ENCODE assay signal across 10 mouse cellular contexts in the genomic region with DNA sequence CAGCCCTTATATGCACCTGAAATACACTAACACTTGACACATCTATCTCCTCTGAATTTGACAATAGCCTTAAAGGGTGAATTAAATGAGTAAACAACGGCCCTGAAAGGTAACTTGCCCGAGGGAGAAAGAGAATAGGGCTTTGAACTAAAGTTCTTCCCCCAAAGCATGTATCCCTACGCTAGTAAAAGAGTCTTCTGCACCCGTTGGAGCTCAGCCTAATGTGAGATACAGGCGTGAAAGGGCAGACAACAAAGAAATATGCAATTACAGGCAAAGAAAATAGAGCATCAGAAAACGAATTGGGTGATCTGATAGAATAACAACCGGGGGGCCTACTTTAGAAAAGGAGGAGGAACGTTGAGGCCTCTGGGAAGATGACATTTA. TPM values are rescaled to one million over a fixed set of nuclear protein-coding genes. Genes with fewer than 3 reads are reported as not detected.
DNase-seq lines count a peak whose midpoint lies in the region; ATAC-seq and TF ChIP-seq lines count a peak whose summit lies in the region.
"Had no signal": no experiment of that assay in that cellular context is flagged by ENCODE, and none has a peak within 500 bp of the region (broad histone marks: within the 10 kb centered on the region; RNA-seq: fewer than 3 reads in every experiment).

No protein-coding gene starts in this region.

- no peaks in the 10 kb centered on the region for H3K9me3 ChIP-seq in heart, embryonic 14.5 days (ENCODE audit: control insufficient read depth, low read length)
- no peaks in the 10 kb centered on the region for H3K9me3 ChIP-seq in MEL (replicated peaks; ENCODE audit: insufficient read depth, low read length)
- no peaks in the 10 kb centered on the region for H3K9me3 ChIP-seq in heart, postnatal 0 days (replicated peaks; ENCODE audit: control insufficient read depth, low read length)
- no peaks in the 10 kb centered on the region for H3K9me3 ChIP-seq in midbrain, embryonic 11.5 days (ENCODE audit: control insufficient read depth, low read length)

- no peak for TF ChIP-seq EP300 in MEL (IDR thresholded peaks at IDR 0.05; ENCODE audit: low read depth in 1 of 2, low read length in 2 of 2)
- no peak for TF ChIP-seq EP300 in heart, postnatal 0 days (IDR thresholded peaks at IDR 0.05; ENCODE audit: low read depth)

- peak overlapping the region; percentile 74 to 90; a peak in 3 of 4 replicates for H3K27ac ChIP-seq in heart, embryonic 14.5 days (replicated peaks in 1 of 2; ENCODE audit: control insufficient read depth in 1 of 2, insufficient read depth in 1 of 2, low read depth in 2 of 2, low read length in 2 of 2)
- H3K27ac ChIP-seq in MEL (ENCODE audit: control insufficient read depth, low read depth, low read length), result peak overlapping the region; percentile 38
- peak overlapping the region; percentile 91 for H3K27ac ChIP-seq in heart, postnatal 0 days (ENCODE audit: low read depth)
- H3K27ac ChIP-seq in midbrain, embryonic 11.5 days (ENCODE audit: low read depth, low read length), result no peak overlapping the region

- no peak for DNase-seq in heart, postnatal 14 days
- no peak for DNase-seq in MEL (ENCODE audit: low read depth, low spot score)
- no peak for DNase-seq in heart, postnatal 0 days (ENCODE audit: low spot score)
- DNase-seq in midbrain, embryonic 11.5 days (ENCODE audit: low spot score, missing footprints), result peak; percentile 85
- no peak for DNase-seq in right cerebral cortex, adult 18-20 months
- DNase-seq in gastrocnemius, postnatal 14 days, result no peak
- no peak for DNase-seq in cerebellum, adult 11 months

- peak overlapping the region; percentile 91 for H3K9ac ChIP-seq in heart, embryonic 14.5 days (ENCODE audit: low read length)
- H3K9ac ChIP-seq in MEL (ENCODE audit: control insufficient read depth, low read depth, low read length, poor library complexity, severe bottlenecking), result peak overlapping the region; percentile 97
- H3K9ac ChIP-seq in heart, postnatal 0 days (replicated peaks; ENCODE audit: low read depth, low read length), result peak overlapping the region; percentile 70
- peak overlapping the region; percentile 93 for H3K9ac ChIP-seq in midbrain, embryonic 11.5 days (ENCODE audit: low read length)

- no peak for ATAC-seq in heart, embryonic 14.5 days (ENCODE audit: insufficient number of reproducible peaks, insufficient read depth, low FRiP score, low read depth)
- ATAC-seq in heart, postnatal 0 days (ENCODE audit: insufficient read depth, low read depth), result no peak
- ATAC-seq in midbrain, embryonic 11.5 days (ENCODE audit: low FRiP score), result no peak

- peaks cover 0 to 12% of the 10 kb centered on the region in 2 experiments; a peak in 2 of 4 replicates for H3K4me1 ChIP-seq in heart, embryonic 14.5 days (ENCODE audit: control insufficient read depth in 2 of 2, insufficient read depth in 2 of 2, low read length in 2 of 2)
- H3K4me1 ChIP-seq in MEL (ENCODE audit: control insufficient read depth in 1 of 2, insufficient read depth in 2 of 2, low read length in 2 of 2), result peaks cover 0 to 7% of the 10 kb centered on the region in 2 experiments; a peak in 1 of 4 replicates
- H3K4me1 ChIP-seq in heart, postnatal 0 days (ENCODE audit: control insufficient read depth, insufficient read depth), result peaks cover 13% of the 10 kb centered on the region
- H3K4me1 ChIP-seq in midbrain, embryonic 11.5 days (ENCODE audit: control insufficient read depth, insufficient read depth, low read length), result peaks cover 12% of the 10 kb centered on the region

- no peaks in the 10 kb centered on the region for H3K27me3 ChIP-seq in heart, embryonic 14.5 days (ENCODE audit: control insufficient read depth, insufficient read depth, low read length)
- H3K27me3 ChIP-seq in MEL (ENCODE audit: control insufficient read depth in 1 of 2, insufficient read depth in 2 of 2, low read length in 2 of 2), result no peaks in the 10 kb centered on the region
- no peaks in the 10 kb centered on the region for H3K27me3 ChIP-seq in heart, postnatal 0 days (ENCODE audit: control insufficient read depth, insufficient read depth, low read length)
- no peaks in the 10 kb centered on the region for H3K27me3 ChIP-seq in midbrain, embryonic 11.5 days (ENCODE audit: control insufficient read depth, insufficient read depth, low read length)
- H3K27me3 ChIP-seq: Patski had no signal

- H3K4me3 ChIP-seq in heart, embryonic 14.5 days (ENCODE audit: control insufficient read depth in 1 of 2, insufficient read depth in 1 of 2, low read depth in 1 of 2, low read length in 2 of 2), result peak overlapping the region; percentile 89 to 96
- H3K4me3 ChIP-seq in MEL (ENCODE audit: control insufficient read depth in 1 of 2, insufficient read depth in 1 of 2, low read depth in 2 of 2, low read length in 2 of 2), result peak overlapping the region; percentile 99
- peak overlapping the region; percentile 94 for H3K4me3 ChIP-seq in heart, postnatal 0 days (ENCODE audit: low read depth, low read length)
- peak overlapping the region; percentile 94 for H3K4me3 ChIP-seq in midbrain, embryonic 11.5 days (ENCODE audit: low read depth, low read length)

- intact Hi-C loops in heart, postnatal 14 days (cut with DNase I), result loop anchor here (10.0 kb wide), 1 partner anchor 253 kb away; the partner anchor contains the start of genes Gdf5 and Gm15557
- intact Hi-C loops in gastrocnemius, postnatal 14 days (cut with DNase I; ENCODE audit: low total_unique reads), result no loop called here

- WGBS in heart, embryonic 14.5 days, result 6% methylated on average over 8 of the region's 8 CpGs
- WGBS in heart, postnatal 0 days, result 5% methylated on average over 8 of the region's 8 CpGs
- 14% methylated on average over 8 of the region's 8 CpGs for WGBS in midbrain, embryonic 11.5 days

- TF ChIP-seq RAD21 in MEL (IDR thresholded peaks at IDR 0.05; ENCODE audit: low read depth, low read length), result no peak

- TF ChIP-seq CTCF in MEL (IDR thresholded peaks at IDR 0.05 in 2 of 3, conservative IDR thresholded peaks at IDR 0.05 in 1 of 3; ENCODE audit: control insufficient read depth in 1 of 3, insufficient read depth in 1 of 3, low read depth in 2 of 3, low read length in 3 of 3, poor library complexity in 1 of 3, severe bottlenecking in 1 of 3), result no peak
- TF ChIP-seq CTCF in heart, postnatal 0 days (IDR thresholded peaks at IDR 0.05; ENCODE audit: low read depth), result no peak

- TF ChIP-seq POLR2A in MEL (IDR thresholded peaks at IDR 0.05; ENCODE audit: control insufficient read depth in 1 of 2, insufficient read depth in 1 of 2, low read depth in 1 of 2, low read length in 2 of 2, poor library complexity in 1 of 2), result no peak

- peaks cover 8% of the 10 kb centered on the region; the same call in 1 of the 2 replicates for H3K36me3 ChIP-seq in heart, embryonic 14.5 days (ENCODE audit: control insufficient read depth, insufficient read depth, low read length)
- H3K36me3 ChIP-seq in MEL (ENCODE audit: control insufficient read depth in 1 of 2, insufficient read depth in 2 of 2, low read length in 2 of 2), result peaks cover 0 to 9% of the 10 kb centered on the region in 2 experiments; a peak in 3 of 4 replicates
- H3K36me3 ChIP-seq in heart, postnatal 0 days (replicated peaks; ENCODE audit: control insufficient read depth, insufficient read depth, low read length), result no peaks in the 10 kb centered on the region; the same call in 1 of the 2 replicates
- H3K36me3 ChIP-seq in midbrain, embryonic 11.5 days (ENCODE audit: control insufficient read depth, insufficient read depth, low read length), result no peaks in the 10 kb centered on the region

- peaks cover 25% of the 10 kb centered on the region for H3K79me2 ChIP-seq in MEL (ENCODE audit: control insufficient read depth, insufficient read depth, low read length, poor library complexity)

- peak overlapping the region; percentile 87 for H3K4me2 ChIP-seq in heart, embryonic 14.5 days (ENCODE audit: low read length)
- H3K4me2 ChIP-seq in heart, postnatal 0 days (ENCODE audit: low read depth, low read length), result peak overlapping the region; percentile 82
- peak overlapping the region; percentile 79 for H3K4me2 ChIP-seq in midbrain, embryonic 11.5 days

RNA-seq across cellular contexts. Expression of gene Trpc4ap, which starts 0.9 kb away (rescaled TPM):
- 94.3 and 108 TPM in 2 replicates for polyA plus RNA-seq in heart, embryonic 14.5 days (2014; fragmentation: Nextera tagmentation; extraction: Ambion mirVana)
- total RNA-seq in heart, postnatal 14 days (2021), result 10 to 100 TPM; 81.3 to 82.5 TPM
- 58.7 and 60.4 TPM in 2 replicates for total RNA-seq in MEL (2012; rRNA removed)
- 100 to 1,000 TPM; 161 to 187 TPM for polyA plus RNA-seq in MEL (2012; ENCODE audit: insufficient read depth in 1 of 2, insufficient read length in 2 of 2, low read depth in 1 of 2, low replicate concordance in 2 of 2, missing spikeins in 1 of 2)
- total RNA-seq in heart, postnatal 0 days (2014; rRNA removed; ENCODE audit: low replicate concordance), result 83.8 and 84.8 TPM in 2 replicates
- polyA plus RNA-seq in heart, postnatal 0 days (2015; fragmentation: Nextera tagmentation; extraction: Ambion mirVana), result 67.0 and 70.5 TPM in 2 replicates
- polyA plus RNA-seq in midbrain, embryonic 11.5 days (2014; fragmentation: Nextera tagmentation; extraction: Ambion mirVana), result 138 and 144 TPM in 2 replicates
- 10 to 100 TPM; 77.6 to 84.1 TPM for total RNA-seq in gastrocnemius, postnatal 14 days (2021)

RNA-seq across cellular contexts. Expression of gene Edem2, which starts 37.9 kb away (rescaled TPM):
- polyA plus RNA-seq in heart, embryonic 14.5 days (2014; fragmentation: Nextera tagmentation; extraction: Ambion mirVana), result 25.4 and 28.7 TPM in 2 replicates
- total RNA-seq in heart, postnatal 14 days (2021), result 1 to 10 TPM; 7.8 to 9.5 TPM
- total RNA-seq in MEL (2012; rRNA removed), result 36.1 and 40.7 TPM in 2 replicates
- 10 to 100 TPM in 1 of 2 experiments, not detected in 1; 43.8 TPM for polyA plus RNA-seq in MEL (2012; ENCODE audit: insufficient read depth in 1 of 2, insufficient read length in 2 of 2, low read depth in 1 of 2, low replicate concordance in 2 of 2, missing spikeins in 1 of 2)
- 9.7 and 18.4 TPM in 2 replicates for total RNA-seq in heart, postnatal 0 days (2014; rRNA removed; ENCODE audit: low replicate concordance)
- polyA plus RNA-seq in heart, postnatal 0 days (2015; fragmentation: Nextera tagmentation; extraction: Ambion mirVana), result 14.8 and 18.1 TPM in 2 replicates
- polyA plus RNA-seq in midbrain, embryonic 11.5 days (2014; fragmentation: Nextera tagmentation; extraction: Ambion mirVana), result 32.3 and 34.6 TPM in 2 replicates
- 1 to 10 TPM; 6.0 to 6.2 TPM for total RNA-seq in gastrocnemius, postnatal 14 days (2021)

RNA-seq across cellular contexts. Expression of gene Gm17581, which starts 44.3 kb away (rescaled TPM):
- polyA plus RNA-seq in heart, embryonic 14.5 days (2014; fragmentation: Nextera tagmentation; extraction: Ambion mirVana), result not detected in 2 replicates
- total RNA-seq in heart, postnatal 14 days (2021), result not detected
- total RNA-seq in MEL (2012; rRNA removed), result not detected in 2 replicates
- polyA plus RNA-seq in MEL (2012; ENCODE audit: insufficient read depth in 1 of 2, insufficient read length in 2 of 2, low read depth in 1 of 2, low replicate concordance in 2 of 2, missing spikeins in 1 of 2), result not detected
- total RNA-seq in heart, postnatal 0 days (2014; rRNA removed; ENCODE audit: low replicate concordance), result not detected in 2 replicates
- polyA plus RNA-seq in heart, postnatal 0 days (2015; fragmentation: Nextera tagmentation; extraction: Ambion mirVana), result not detected in 2 replicates
- not detected in 2 replicates for polyA plus RNA-seq in midbrain, embryonic 11.5 days (2014; fragmentation: Nextera tagmentation; extraction: Ambion mirVana)
- total RNA-seq in gastrocnemius, postnatal 14 days (2021), result not detected
- total RNA-seq: heart, postnatal 10 days had no signal
- polyA plus RNA-seq: Patski had no signal

RNA-seq across cellular contexts. Expression of gene Procr, which starts 59.6 kb away (rescaled TPM):
- polyA plus RNA-seq in heart, embryonic 14.5 days (2014; fragmentation: Nextera tagmentation; extraction: Ambion mirVana), result 6.7 and 8.0 TPM in 2 replicates
- 1 to 10 TPM; 4.8 to 6.1 TPM for total RNA-seq in heart, postnatal 14 days (2021)
- 0.15 TPM in 1 of 2 replicates, not detected in the other for total RNA-seq in MEL (2012; rRNA removed)
- not detected for polyA plus RNA-seq in MEL (2012; ENCODE audit: insufficient read depth in 1 of 2, insufficient read length in 2 of 2, low read depth in 1 of 2, low replicate concordance in 2 of 2, missing spikeins in 1 of 2)
- 3.4 and 9.3 TPM in 2 replicates for total RNA-seq in heart, postnatal 0 days (2014; rRNA removed; ENCODE audit: low replicate concordance)
- 4.0 and 4.7 TPM in 2 replicates for polyA plus RNA-seq in heart, postnatal 0 days (2015; fragmentation: Nextera tagmentation; extraction: Ambion mirVana)
- 2.4 and 3.2 TPM in 2 replicates for polyA plus RNA-seq in midbrain, embryonic 11.5 days (2014; fragmentation: Nextera tagmentation; extraction: Ambion mirVana)
- total RNA-seq in gastrocnemius, postnatal 14 days (2021), result 10 to 100 TPM; 10.3 to 12.7 TPM
